Mouse (Mus musculus): Measurements from ENCODE around the gene Nsmce1. TPM values are rescaled to one million over a fixed set of nuclear protein-coding genes. Genes with fewer than 3 reads are reported as not detected.

The Nsmce1 gene
- polyA plus RNA-seq, 1 experiment from 2014 or later, result 127 TPM

DNA sequence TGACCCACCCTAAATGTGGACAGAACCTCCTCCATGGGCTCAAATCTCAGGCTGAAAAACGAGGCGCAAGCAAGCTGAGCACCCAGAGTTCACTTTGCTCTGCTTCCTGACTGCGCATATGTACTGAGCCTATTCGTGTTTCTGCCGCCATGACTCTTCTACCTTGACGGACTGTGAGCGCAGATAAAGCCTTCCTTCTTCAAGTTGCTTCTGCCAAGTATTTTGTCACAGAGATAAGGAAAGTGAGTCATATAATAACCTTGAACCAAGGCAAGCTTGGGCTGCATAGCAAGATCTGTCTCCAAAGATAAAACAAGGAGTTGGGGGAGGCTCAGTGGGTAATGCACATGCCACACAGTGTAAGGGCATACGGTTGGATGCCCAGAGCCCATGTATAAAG lies 25.3 kb upstream of the Nsmce1 start:
- Histone ChIP-seq H3K9ac (ENCODE audit: low read length) (no peak overlapping the region), H3K4me1 (ENCODE audit: control insufficient read depth, insufficient read depth, low read length) (no peaks in the 10 kb centered on the region), H3K27ac (replicated peaks; ENCODE audit: low read depth, low read length) (no peak overlapping the region), H3K36me3 (ENCODE audit: control insufficient read depth, insufficient read depth, low read length) (no peaks in the 10 kb centered on the region), H3K9me3 (ENCODE audit: control insufficient read depth, low read length) (no peaks in the 10 kb centered on the region), H3K4me3 (ENCODE audit: low read depth, low read length) (no peak overlapping the region), H3K4me2 (ENCODE audit: low read depth, severe bottlenecking) (no peak overlapping the region), H3K27me3 (ENCODE audit: control insufficient read depth, insufficient read depth, low read length) (no peaks in the 10 kb centered on the region)
- no peak for ATAC-seq (ENCODE audit: insufficient number of reproducible peaks, low FRiP score, low TSS enrichment, low read depth)
- WGBS, result 91% methylated on average over 8 of the region's 8 CpGs
- no peak for DNase-seq (ENCODE audit: low spot score)

DNA sequence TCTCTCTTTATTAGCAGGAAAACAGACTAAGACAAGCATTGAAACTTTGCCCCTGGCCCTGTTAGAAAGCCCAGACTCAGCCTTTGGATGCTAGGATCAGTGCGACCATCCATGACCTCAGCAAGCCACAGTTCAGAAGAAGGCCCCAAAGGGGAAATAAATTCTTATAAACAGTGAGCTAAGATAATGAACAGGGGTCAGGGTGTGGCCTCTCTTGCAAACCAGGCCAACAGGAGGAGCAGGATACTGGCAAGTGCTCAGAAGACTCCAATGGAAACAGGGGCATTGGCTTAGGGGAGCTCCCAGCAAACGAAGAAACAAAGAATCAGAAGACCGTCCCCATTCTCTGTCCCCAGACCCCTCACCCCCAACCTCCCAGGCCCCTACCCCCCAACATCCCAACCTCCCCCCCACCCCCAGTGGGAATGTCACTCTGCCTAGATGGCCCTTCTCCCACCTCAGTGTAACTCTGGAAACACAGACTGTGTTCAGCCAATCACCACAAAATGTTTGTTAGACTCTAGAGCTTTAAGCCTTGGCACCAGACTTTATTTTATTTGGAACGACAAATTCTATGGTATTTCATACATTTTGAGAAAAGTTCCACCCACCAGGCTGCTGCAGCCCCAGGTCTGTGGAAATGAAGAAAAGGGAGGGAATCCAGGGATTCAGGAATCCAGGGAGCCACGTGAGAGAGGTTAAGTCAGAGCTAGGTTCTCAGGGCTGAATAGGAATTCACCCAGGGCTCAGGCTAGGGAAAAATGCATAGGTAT lies 23.9 kb upstream of the Nsmce1 start:
- Histone ChIP-seq H3K4me1 (ENCODE audit: control insufficient read depth, insufficient read depth, low read length) (no peaks in the 10 kb centered on the region), H3K4me2 (ENCODE audit: low read depth, severe bottlenecking) (no peak overlapping the region), H3K4me3 (ENCODE audit: low read depth, low read length) (no peak overlapping the region), H3K9me3 (ENCODE audit: control insufficient read depth, low read length) (no peaks in the 10 kb centered on the region), H3K27me3 (ENCODE audit: control insufficient read depth, insufficient read depth, low read length) (no peaks in the 10 kb centered on the region), H3K27ac (replicated peaks; ENCODE audit: low read depth, low read length) (no peak overlapping the region), H3K9ac (ENCODE audit: low read length) (no peak overlapping the region), H3K36me3 (ENCODE audit: control insufficient read depth, insufficient read depth, low read length) (no peaks in the 10 kb centered on the region)
- DNase-seq (ENCODE audit: low spot score), result no peak
- ATAC-seq (ENCODE audit: insufficient number of reproducible peaks, low FRiP score, low TSS enrichment, low read depth), result no peak
- 82% methylated on average over 5 of the region's 5 CpGs for WGBS

DNA sequence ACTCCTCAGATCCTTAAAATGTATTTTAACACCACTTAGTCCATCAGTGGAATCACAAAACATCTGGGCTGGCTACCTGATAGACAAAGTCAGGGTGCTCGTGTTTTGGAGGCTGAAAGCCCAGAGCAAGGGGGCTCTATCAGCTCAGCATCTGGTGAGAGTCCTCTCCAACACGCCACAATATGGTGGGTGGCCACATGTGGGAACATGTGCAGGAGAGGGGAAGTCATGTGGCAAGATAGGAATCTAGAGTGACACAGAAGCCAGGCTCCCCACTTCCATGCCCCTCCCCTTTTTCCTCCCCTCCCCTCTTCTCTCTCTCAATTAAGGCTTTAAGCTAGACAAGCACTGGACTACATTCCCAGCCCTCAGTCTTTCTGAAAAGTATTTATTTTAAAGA lies 20.5 kb upstream of the Nsmce1 start:
- WGBS, result 65% methylated on average over 2 of the region's 2 CpGs
- no peaks in the 10 kb centered on the region for H3K36me3 ChIP-seq (ENCODE audit: control insufficient read depth, insufficient read depth, low read length)

DNA sequence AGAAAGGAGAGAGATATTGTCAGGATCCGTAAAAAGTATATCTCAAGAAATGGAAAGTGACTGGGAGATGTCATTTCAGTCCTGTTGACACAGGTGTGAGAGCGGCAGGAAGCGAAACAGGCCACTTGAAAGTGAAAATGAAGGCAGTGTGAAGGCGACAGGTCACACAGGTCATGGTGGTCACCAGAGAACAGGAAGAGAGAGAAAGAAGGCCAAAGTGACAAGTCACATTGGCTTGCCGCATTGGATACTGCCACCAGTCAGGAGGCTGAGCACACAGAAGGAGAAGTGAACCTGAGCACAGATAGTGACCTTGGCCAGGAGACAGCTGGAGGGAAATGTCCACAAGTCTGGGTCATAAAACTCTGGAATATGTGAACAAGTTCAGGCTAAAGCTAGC lies 20.0 kb upstream of the Nsmce1 start:
- no peaks in the 10 kb centered on the region for H3K36me3 ChIP-seq (ENCODE audit: control insufficient read depth, insufficient read depth, low read length)
- H3K4me2 ChIP-seq (ENCODE audit: low read depth, severe bottlenecking), result no peak overlapping the region
- DNase-seq (ENCODE audit: low spot score) (no peak), ATAC-seq (ENCODE audit: insufficient number of reproducible peaks, low FRiP score, low TSS enrichment, low read depth) (no peak)
- no peaks in the 10 kb centered on the region for H3K9me3 ChIP-seq (ENCODE audit: control insufficient read depth, low read length)
- no peak overlapping the region for H3K9ac ChIP-seq (ENCODE audit: low read length)
- no peaks in the 10 kb centered on the region for H3K4me1 ChIP-seq (ENCODE audit: control insufficient read depth, insufficient read depth, low read length)
- H3K27me3 ChIP-seq (ENCODE audit: control insufficient read depth, insufficient read depth, low read length), result no peaks in the 10 kb centered on the region
- 87% methylated on average over 5 of the region's 5 CpGs for WGBS
- H3K4me3 ChIP-seq (ENCODE audit: low read depth, low read length), result no peak overlapping the region
- H3K27ac ChIP-seq (replicated peaks; ENCODE audit: low read depth, low read length), result no peak overlapping the region

More for the DNA sequence above, 20.5 kb upstream of the Nsmce1 start:
- no peak for DNase-seq (ENCODE audit: low spot score)
- Histone ChIP-seq H3K27ac (replicated peaks; ENCODE audit: low read depth, low read length) (no peak overlapping the region), H3K9ac (ENCODE audit: low read length) (no peak overlapping the region), H3K4me1 (ENCODE audit: control insufficient read depth, insufficient read depth, low read length) (no peaks in the 10 kb centered on the region), H3K4me3 (ENCODE audit: low read depth, low read length) (no peak overlapping the region), H3K9me3 (ENCODE audit: control insufficient read depth, low read length) (no peaks in the 10 kb centered on the region), H3K4me2 (ENCODE audit: low read depth, severe bottlenecking) (no peak overlapping the region), H3K27me3 (ENCODE audit: control insufficient read depth, insufficient read depth, low read length) (no peaks in the 10 kb centered on the region)
- ATAC-seq (ENCODE audit: insufficient number of reproducible peaks, low FRiP score, low TSS enrichment, low read depth), result no peak

DNA sequence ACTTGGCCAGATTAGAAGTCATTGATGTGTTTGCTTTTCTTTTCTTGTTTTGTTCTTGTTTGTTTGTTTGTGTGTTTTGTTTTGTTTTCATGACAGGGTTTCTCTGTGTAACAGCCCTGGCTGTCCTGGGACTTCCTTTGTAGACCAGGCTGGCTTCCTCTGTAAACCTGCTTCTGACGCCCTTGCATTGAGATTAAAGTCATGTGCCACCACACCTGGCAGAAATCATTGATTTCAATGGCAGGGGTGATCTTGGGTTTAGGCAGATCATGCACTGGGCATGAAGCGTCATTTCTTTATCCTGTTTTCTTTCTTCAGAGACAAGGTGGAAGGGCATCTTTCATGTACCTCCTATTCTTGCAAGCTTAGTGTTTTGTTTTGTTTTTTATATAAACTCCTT lies 15.9 kb upstream of the Nsmce1 start:
- DNase-seq (ENCODE audit: low spot score) (no peak), ATAC-seq (ENCODE audit: insufficient number of reproducible peaks, low FRiP score, low TSS enrichment, low read depth) (no peak)
- no peak overlapping the region for H3K9ac ChIP-seq (ENCODE audit: low read length)
- H3K4me2 ChIP-seq (ENCODE audit: low read depth, severe bottlenecking), result no peak overlapping the region
- H3K4me3 ChIP-seq (ENCODE audit: low read depth, low read length), result no peak overlapping the region
- H3K27me3 ChIP-seq (ENCODE audit: control insufficient read depth, insufficient read depth, low read length), result no peaks in the 10 kb centered on the region
- H3K9me3 ChIP-seq (ENCODE audit: control insufficient read depth, low read length), result no peaks in the 10 kb centered on the region
- H3K27ac ChIP-seq (replicated peaks; ENCODE audit: low read depth, low read length), result no peak overlapping the region
- WGBS, result 83% methylated on average over 2 of the region's 2 CpGs
- no peaks in the 10 kb centered on the region; the same call in 1 of the 2 replicates for H3K36me3 ChIP-seq (ENCODE audit: control insufficient read depth, insufficient read depth, low read length)
- H3K4me1 ChIP-seq (ENCODE audit: control insufficient read depth, insufficient read depth, low read length), result no peaks in the 10 kb centered on the region

DNA sequence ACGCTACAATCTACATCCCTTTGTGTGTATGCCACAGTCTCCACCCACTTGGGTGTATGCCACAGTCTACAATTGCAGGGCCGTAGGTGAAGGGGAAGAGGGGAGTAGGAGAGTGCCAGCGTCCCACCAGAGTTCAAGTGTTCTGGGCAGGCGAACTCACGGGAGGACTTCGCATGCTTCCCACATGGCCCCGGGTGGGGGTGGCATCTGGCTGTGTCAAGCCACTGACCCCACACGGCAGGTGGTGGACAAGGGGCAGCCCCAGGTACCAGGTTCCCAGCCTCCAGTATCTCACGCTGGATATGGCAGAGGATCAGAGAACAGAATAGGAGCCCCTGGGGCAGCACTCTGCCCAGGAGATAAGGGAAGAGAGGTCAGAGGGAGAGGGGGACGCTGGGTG lies 14.2 kb upstream of the Nsmce1 start:
- no peaks in the 10 kb centered on the region for H3K4me1 ChIP-seq (ENCODE audit: control insufficient read depth, insufficient read depth, low read length)
- DNase-seq (ENCODE audit: low spot score), result no peak

DNA sequence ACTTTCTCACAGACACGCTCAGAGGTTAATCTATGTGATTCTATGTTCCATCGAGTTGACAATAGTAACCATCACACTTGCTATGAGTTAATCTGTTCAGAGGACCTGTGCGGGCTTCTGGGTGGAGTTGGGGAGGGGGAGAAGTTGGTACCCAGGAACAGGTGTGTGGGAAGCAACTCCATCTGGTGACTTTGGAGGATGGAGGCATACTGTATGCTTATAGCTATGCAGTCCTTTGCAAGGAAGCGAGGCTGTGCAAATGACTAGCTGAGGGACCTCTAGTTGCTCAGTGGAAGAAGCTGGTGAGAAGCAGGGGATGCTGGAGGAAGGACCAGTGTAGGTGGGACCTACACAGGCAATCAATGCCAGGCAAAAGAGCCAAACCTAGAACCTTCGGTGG lies 13.2 kb upstream of the Nsmce1 start:
- H3K9me3 ChIP-seq (ENCODE audit: control insufficient read depth, low read length), result no peaks in the 10 kb centered on the region
- H3K27me3 ChIP-seq (ENCODE audit: control insufficient read depth, insufficient read depth, low read length), result no peaks in the 10 kb centered on the region
- no peak overlapping the region for H3K4me2 ChIP-seq (ENCODE audit: low read depth, severe bottlenecking)
- 92% methylated on average over 5 of the region's 5 CpGs for WGBS
- DNase-seq (ENCODE audit: low spot score) (no peak), ATAC-seq (ENCODE audit: insufficient number of reproducible peaks, low FRiP score, low TSS enrichment, low read depth) (no peak)
- no peaks in the 10 kb centered on the region; the same call in 1 of the 2 replicates for H3K36me3 ChIP-seq (ENCODE audit: control insufficient read depth, insufficient read depth, low read length)
- H3K4me1 ChIP-seq (ENCODE audit: control insufficient read depth, insufficient read depth, low read length), result no peaks in the 10 kb centered on the region
- no peak overlapping the region for H3K4me3 ChIP-seq (ENCODE audit: low read depth, low read length)
- H3K9ac ChIP-seq (ENCODE audit: low read length), result no peak overlapping the region
- no peak overlapping the region for H3K27ac ChIP-seq (replicated peaks; ENCODE audit: low read depth, low read length)

More for the DNA sequence above, 14.2 kb upstream of the Nsmce1 start:
- no peak for ATAC-seq (ENCODE audit: insufficient number of reproducible peaks, low FRiP score, low TSS enrichment, low read depth)
- H3K36me3 ChIP-seq (ENCODE audit: control insufficient read depth, insufficient read depth, low read length), result no peaks in the 10 kb centered on the region; the same call in 1 of the 2 replicates
- H3K4me3 ChIP-seq (ENCODE audit: low read depth, low read length), result no peak overlapping the region
- no peaks in the 10 kb centered on the region for H3K27me3 ChIP-seq (ENCODE audit: control insufficient read depth, insufficient read depth, low read length)
- WGBS, result 84% methylated on average over 10 of the region's 10 CpGs
- no peak overlapping the region for H3K9ac ChIP-seq (ENCODE audit: low read length)
- H3K9me3 ChIP-seq (ENCODE audit: control insufficient read depth, low read length), result no peaks in the 10 kb centered on the region
- H3K27ac ChIP-seq (replicated peaks; ENCODE audit: low read depth, low read length), result no peak overlapping the region
- H3K4me2 ChIP-seq (ENCODE audit: low read depth, severe bottlenecking), result no peak overlapping the region

DNA sequence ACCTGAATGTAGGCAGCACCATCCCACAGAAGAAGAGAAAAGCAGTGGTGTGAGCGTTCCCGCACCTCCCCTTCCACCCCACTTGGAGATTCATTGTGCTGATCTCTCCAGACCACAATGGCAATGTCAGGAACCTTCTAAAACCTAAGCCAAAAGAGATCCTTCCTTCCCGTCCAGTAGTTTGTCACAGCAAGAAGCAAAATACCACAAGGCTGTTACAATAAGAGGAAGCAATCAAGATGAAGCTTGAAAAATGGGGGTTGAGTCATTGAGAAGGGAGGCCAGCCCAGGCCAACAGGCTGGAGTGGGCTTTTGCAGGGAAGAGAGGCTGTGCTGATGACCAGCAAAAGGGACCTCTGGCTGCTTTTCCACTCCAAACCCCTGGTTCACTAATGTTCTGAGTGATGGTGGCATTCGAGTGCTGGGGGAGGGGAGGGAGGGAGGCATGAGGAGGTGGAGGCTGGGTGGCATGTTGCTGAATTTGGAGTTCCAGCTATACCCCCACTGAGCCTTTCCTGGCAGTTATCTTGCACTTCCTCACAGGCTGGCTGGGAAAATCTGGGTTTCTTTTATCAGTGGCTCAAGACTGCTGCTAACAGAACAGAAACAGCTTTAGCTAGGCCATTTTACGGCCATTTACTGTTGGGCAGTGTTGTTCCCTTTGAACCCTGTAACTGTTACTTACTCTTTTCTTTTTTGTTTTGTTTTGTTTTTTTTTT lies 12.1 kb upstream of the Nsmce1 start:
- Histone ChIP-seq H3K9ac (ENCODE audit: low read length) (no peak overlapping the region), H3K27ac (replicated peaks; ENCODE audit: low read depth, low read length) (no peak overlapping the region), H3K4me1 (ENCODE audit: control insufficient read depth, insufficient read depth, low read length) (no peaks in the 10 kb centered on the region), H3K4me3 (ENCODE audit: low read depth, low read length) (no peak overlapping the region), H3K4me2 (ENCODE audit: low read depth, severe bottlenecking) (no peak overlapping the region), H3K27me3 (ENCODE audit: control insufficient read depth, insufficient read depth, low read length) (no peaks in the 10 kb centered on the region), H3K36me3 (ENCODE audit: control insufficient read depth, insufficient read depth, low read length) (no peaks in the 10 kb centered on the region; the same call in 1 of the 2 replicates), H3K9me3 (ENCODE audit: control insufficient read depth, low read length) (no peaks in the 10 kb centered on the region)
- ATAC-seq (ENCODE audit: insufficient number of reproducible peaks, low FRiP score, low TSS enrichment, low read depth) (no peak), DNase-seq (ENCODE audit: low spot score) (no peak)
- 84% methylated on average over 5 of the region's 5 CpGs for WGBS

Measured in limb, embryonic 11.5 days (tissue).